Mouse (Mus musculus) hindbrain, embryonic 13.5 days (tissue): ENCODE results near the gene Dcaf4. TPM values are rescaled to one million over a fixed set of nuclear protein-coding genes. Genes with fewer than 3 reads are reported as not detected.

Experiments used
- ATAC-seq: fragments of 200-750 bp; cut with Nextera tagmentation; 2 replicates; pipeline ENCODE4 v1.8.0; 2017; ENCODE audit warnings: moderate TSS enrichment; ENCODE audit not compliant: low FRiP score
- H3K27ac ChIP-seq: fragments of 300-500 bp; sonication (generic); 2 replicates; pipeline ENCODE4 v1.5.1; 2015; ENCODE audit warnings: inconsistent platforms, mild to moderate bottlenecking, moderate library complexity
- H3K27me3 ChIP-seq: fragments of 300-500 bp; sonication (generic); 2 replicates; pipeline ENCODE4 v1.6.1; 2015; ENCODE audit warnings: mild to moderate bottlenecking, inconsistent platforms
- H3K36me3 ChIP-seq: fragments of 300-500 bp; sonication (generic); 2 replicates; pipeline ENCODE4 v1.6.1; 2015; ENCODE audit warnings: mild to moderate bottlenecking, inconsistent platforms
- H3K4me1 ChIP-seq: fragments of 300-500 bp; sonication (generic); replicated peaks from 2 replicates; pipeline ENCODE4 v1.6.1; 2015; ENCODE audit warnings: inconsistent platforms
- H3K4me2 ChIP-seq: fragments of 300-500 bp; sonication (generic); 2 replicates; pipeline ENCODE4 v1.6.1; 2015; ENCODE audit warnings: inconsistent platforms, mild to moderate bottlenecking, moderate library complexity
- H3K4me3 ChIP-seq: fragments of 300-500 bp; sonication (generic); 2 replicates; pipeline ENCODE4 v1.5.1; 2015; ENCODE audit warnings: mild to moderate bottlenecking, inconsistent platforms
- H3K9ac ChIP-seq: fragments of 300-500 bp; sonication (generic); 2 replicates; pipeline ENCODE4 v1.6.1; 2015; ENCODE audit warnings: mild to moderate bottlenecking, inconsistent platforms
- H3K9me3 ChIP-seq: fragments of 300-500 bp; sonication (generic); 2 replicates; pipeline ENCODE4 v1.6.1; 2016; ENCODE audit warnings: inconsistent platforms
- WGBS: fragments of 180-500 bp; shearing (Covaris S2); methylation state at CpG from one replicate; pipeline ENCODE4 v1.1.7; 2015; 5-methylcytosine and 5-hydroxymethylcytosine counted together
- polyA plus RNA-seq: library from polyadenylated mRNA; unstranded; fragments of >200 nt; fragmentation: Nextera tagmentation; extraction: Ambion mirVana; gene quantifications from 2 replicates; pipeline ENCODE4 v1.2.1, GENCODE M21; 2015

Dcaf4 gene
- polyA plus RNA-seq, 1 experiment from 2014 or later, result 40.6 TPM

- Histone ChIP-seq H3K9ac (no peak overlapping the region), H3K4me2 (no peak overlapping the region), H3K9me3 (no peaks in the 10 kb centered on the region), H3K27ac (no peak overlapping the region), H3K4me1 (peaks cover 5% of the 10 kb centered on the region; the same call in 1 of the 2 replicates), H3K27me3 (no peaks in the 10 kb centered on the region), H3K4me3 (no peak overlapping the region), H3K36me3 (peaks cover 95% of the 10 kb centered on the region)
- 87% methylated on average over 3 of the region's 3 CpGs for WGBS
- ATAC-seq, result no peak
Measured at GRCm38 (mm10) chr12:83562589-83562988, 42.3 kb downstream of the Dcaf4 start.

- Histone ChIP-seq H3K36me3 (peaks cover 83% of the 10 kb centered on the region), H3K27me3 (no peaks in the 10 kb centered on the region), H3K4me1 (no peaks in the 10 kb centered on the region), H3K27ac (no peak overlapping the region), H3K9ac (no peak overlapping the region), H3K9me3 (no peaks in the 10 kb centered on the region), H3K4me2 (no peak overlapping the region), H3K4me3 (no peak overlapping the region)
- no peak for ATAC-seq
- WGBS, result 73% methylated on average over 3 of the region's 3 CpGs
Measured at GRCm38 (mm10) chr12:83569866-83570265, 49.6 kb downstream of the Dcaf4 start.

DNA sequence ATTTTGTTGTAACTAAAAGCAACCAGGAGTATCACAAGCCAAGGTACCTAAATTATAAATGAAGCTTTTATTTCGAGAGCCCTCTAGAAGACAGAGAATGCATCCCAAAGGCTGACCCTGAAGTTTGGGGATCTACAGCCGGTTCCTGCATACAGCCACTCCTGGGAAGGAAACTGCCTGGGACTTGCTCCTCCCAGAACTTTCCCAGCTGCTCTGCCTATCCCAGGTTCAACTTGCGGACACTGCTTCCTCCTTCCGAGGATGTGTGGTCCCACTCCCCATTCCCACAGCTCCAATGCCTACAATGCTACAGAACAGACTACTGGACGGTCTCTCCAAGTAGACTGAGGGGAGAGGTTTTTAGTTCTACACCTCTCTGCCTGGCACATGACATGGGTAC, 52.5 kb downstream of the Dcaf4 start:
- H3K36me3 ChIP-seq, result peaks cover 80% of the 10 kb centered on the region

GRCm38 (mm10) chr12:83577445-83577844, 57.2 kb downstream of the Dcaf4 start:
- H3K4me1 ChIP-seq, result peaks cover 25% of the 10 kb centered on the region

More for the DNA sequence above, 52.5 kb downstream of the Dcaf4 start:
- no peak for ATAC-seq
- no peak overlapping the region for H3K27ac ChIP-seq
- 92% methylated on average over 5 of the region's 5 CpGs for WGBS
- no peak overlapping the region for H3K9ac ChIP-seq
- H3K27me3 ChIP-seq, result no peaks in the 10 kb centered on the region
- H3K4me2 ChIP-seq, result no peak overlapping the region
- no peak overlapping the region for H3K4me3 ChIP-seq
- no peaks in the 10 kb centered on the region for H3K4me1 ChIP-seq
- no peaks in the 10 kb centered on the region for H3K9me3 ChIP-seq

GRCm38 (mm10) chr12:83578356-83578755, 58.1 kb downstream of the Dcaf4 start:
- Histone ChIP-seq H3K4me1 (peaks cover 30% of the 10 kb centered on the region), H3K9me3 (no peaks in the 10 kb centered on the region), H3K4me3 (no peak overlapping the region), H3K4me2 (no peak overlapping the region), H3K27ac (no peak overlapping the region), H3K9ac (no peak overlapping the region), H3K27me3 (no peaks in the 10 kb centered on the region), H3K36me3 (peaks cover 64% of the 10 kb centered on the region)
- no peak for ATAC-seq
- WGBS, result 79% methylated on average over 2 of the region's 2 CpGs

More at GRCm38 (mm10) chr12:83577445-83577844, 57.2 kb downstream of the Dcaf4 start:
- H3K4me3 ChIP-seq, result no peak overlapping the region
- WGBS, result 95% methylated on average over 5 of the region's 5 CpGs
- H3K9ac ChIP-seq, result no peak overlapping the region
- no peaks in the 10 kb centered on the region for H3K9me3 ChIP-seq
- H3K4me2 ChIP-seq, result no peak overlapping the region
- no peaks in the 10 kb centered on the region for H3K27me3 ChIP-seq
- no peak for ATAC-seq
- peaks cover 69% of the 10 kb centered on the region for H3K36me3 ChIP-seq
- H3K27ac ChIP-seq, result no peak overlapping the region

- peaks cover 63% of the 10 kb centered on the region for H3K36me3 ChIP-seq
- H3K27ac ChIP-seq, result 0 out of 2 replicates have a peak overlapping the region, but pooled peaks have one; percentile 35
- 36% methylated on average over 3 of the region's 3 CpGs for WGBS
- no peak overlapping the region for H3K4me3 ChIP-seq
- no peak for ATAC-seq
- H3K9ac ChIP-seq, result no peak overlapping the region
- no peaks in the 10 kb centered on the region for H3K9me3 ChIP-seq
- H3K27me3 ChIP-seq, result no peaks in the 10 kb centered on the region
- H3K4me1 ChIP-seq, result peaks cover 30% of the 10 kb centered on the region
- H3K4me2 ChIP-seq, result no peak overlapping the region
Measured at GRCm38 (mm10) chr12:83578896-83579569, 58.8 kb downstream of the Dcaf4 start.

GRCm38 (mm10) chr12:83580283-83580682, 60.0 kb downstream of the Dcaf4 start:
- Histone ChIP-seq H3K9me3 (no peaks in the 10 kb centered on the region), H3K4me2 (no peak overlapping the region), H3K27ac (no peak overlapping the region), H3K4me3 (no peak overlapping the region), H3K27me3 (no peaks in the 10 kb centered on the region), H3K36me3 (peaks cover 59% of the 10 kb centered on the region), H3K4me1 (peaks cover 30% of the 10 kb centered on the region), H3K9ac (no peak overlapping the region)
- 95% methylated on average over 3 of the region's 3 CpGs for WGBS
- ATAC-seq, result no peak

- H3K9me3 ChIP-seq, result no peaks in the 10 kb centered on the region
- H3K4me2 ChIP-seq, result no peak overlapping the region
- peaks cover 61% of the 10 kb centered on the region for H3K36me3 ChIP-seq
- WGBS, result 42% methylated on average over 4 of the region's 4 CpGs
- no peak overlapping the region for H3K27ac ChIP-seq
- no peaks in the 10 kb centered on the region for H3K27me3 ChIP-seq
- ATAC-seq, result no peak
- H3K9ac ChIP-seq, result no peak overlapping the region
- H3K4me1 ChIP-seq, result peaks cover 30% of the 10 kb centered on the region
- no peak overlapping the region for H3K4me3 ChIP-seq
Measured at GRCm38 (mm10) chr12:83582106-83582505, 61.8 kb downstream of the Dcaf4 start.

- no peak overlapping the region for H3K9ac ChIP-seq
- no peaks in the 10 kb centered on the region for H3K9me3 ChIP-seq
- no peak overlapping the region for H3K4me3 ChIP-seq
- H3K36me3 ChIP-seq, result peaks cover 61% of the 10 kb centered on the region
- ATAC-seq, result no peak
- H3K4me1 ChIP-seq, result peaks cover 30% of the 10 kb centered on the region
- H3K27me3 ChIP-seq, result no peaks in the 10 kb centered on the region
- no peak overlapping the region for H3K4me2 ChIP-seq
- H3K27ac ChIP-seq, result no peak overlapping the region
- 63% methylated on average over 4 of the region's 4 CpGs for WGBS
Measured at GRCm38 (mm10) chr12:83582747-83583146, 62.5 kb downstream of the Dcaf4 start.

GRCm38 (mm10) chr12:83586628-83587027, 66.4 kb downstream of the Dcaf4 start:
- Histone ChIP-seq H3K27ac (no peak overlapping the region), H3K27me3 (no peaks in the 10 kb centered on the region), H3K36me3 (peaks cover 81% of the 10 kb centered on the region), H3K9me3 (no peaks in the 10 kb centered on the region), H3K4me3 (no peak overlapping the region), H3K4me1 (peaks cover 9% of the 10 kb centered on the region), H3K9ac (no peak overlapping the region), H3K4me2 (no peak overlapping the region)
- WGBS, result 95% methylated on average over 5 of the region's 5 CpGs
- ATAC-seq, result no peak

Other genes starting within 250 kb of the Dcaf4 start
- 26.9 and 27.7 TPM in 2 replicates for gene Dpf3, start 32.8 kb upstream of the Dcaf4 start, polyA plus RNA-seq
- gene Zfyve1, start 76.8 kb downstream of the Dcaf4 start, polyA plus RNA-seq, result 31.9 and 39.0 TPM in 2 replicates
- 278 and 291 TPM in 2 replicates for gene Rbm25, start 110.8 kb downstream of the Dcaf4 start, polyA plus RNA-seq
- gene Psen1, start 167.7 kb downstream of the Dcaf4 start, polyA plus RNA-seq, result 66.4 and 68.5 TPM in 2 replicates
- gene Papln, start 243.2 kb downstream of the Dcaf4 start, polyA plus RNA-seq, result 0.16 and 0.22 TPM in 2 replicates